Mouse (Mus musculus): Measurements from ENCODE around the gene Nr2c1. TPM values are rescaled to one million over a fixed set of nuclear protein-coding genes. Genes with fewer than 3 reads are reported as not detected.
A peak's percentile ranks its signal among the peaks of the same experiment; 100 is the strongest.

Nr2c1 gene
- total RNA-seq, 2 experiments from 2014 or later, result 13.1 to 16.4 TPM

DNA sequence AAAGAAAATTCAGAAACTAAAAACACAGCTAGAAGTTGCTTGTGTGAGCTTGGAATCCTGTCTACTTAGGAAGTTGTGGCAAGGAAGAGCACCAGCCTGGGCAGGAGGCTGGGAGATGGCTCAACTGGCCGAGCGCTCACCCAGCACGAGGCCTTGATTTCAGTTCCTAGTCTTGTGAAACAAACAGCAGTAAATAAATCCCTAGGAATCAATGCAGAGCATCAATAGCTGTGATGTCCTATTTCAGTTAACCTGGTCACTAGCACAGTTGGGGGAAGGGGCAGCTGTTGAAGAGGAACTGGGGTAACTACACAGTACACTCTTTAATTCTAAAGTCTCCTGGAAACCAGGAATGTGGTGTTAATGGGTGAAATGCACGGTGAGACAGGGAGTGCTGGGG is 57.1 kb downstream of the Nr2c1 start:
- no peak for DNase-seq

DNA sequence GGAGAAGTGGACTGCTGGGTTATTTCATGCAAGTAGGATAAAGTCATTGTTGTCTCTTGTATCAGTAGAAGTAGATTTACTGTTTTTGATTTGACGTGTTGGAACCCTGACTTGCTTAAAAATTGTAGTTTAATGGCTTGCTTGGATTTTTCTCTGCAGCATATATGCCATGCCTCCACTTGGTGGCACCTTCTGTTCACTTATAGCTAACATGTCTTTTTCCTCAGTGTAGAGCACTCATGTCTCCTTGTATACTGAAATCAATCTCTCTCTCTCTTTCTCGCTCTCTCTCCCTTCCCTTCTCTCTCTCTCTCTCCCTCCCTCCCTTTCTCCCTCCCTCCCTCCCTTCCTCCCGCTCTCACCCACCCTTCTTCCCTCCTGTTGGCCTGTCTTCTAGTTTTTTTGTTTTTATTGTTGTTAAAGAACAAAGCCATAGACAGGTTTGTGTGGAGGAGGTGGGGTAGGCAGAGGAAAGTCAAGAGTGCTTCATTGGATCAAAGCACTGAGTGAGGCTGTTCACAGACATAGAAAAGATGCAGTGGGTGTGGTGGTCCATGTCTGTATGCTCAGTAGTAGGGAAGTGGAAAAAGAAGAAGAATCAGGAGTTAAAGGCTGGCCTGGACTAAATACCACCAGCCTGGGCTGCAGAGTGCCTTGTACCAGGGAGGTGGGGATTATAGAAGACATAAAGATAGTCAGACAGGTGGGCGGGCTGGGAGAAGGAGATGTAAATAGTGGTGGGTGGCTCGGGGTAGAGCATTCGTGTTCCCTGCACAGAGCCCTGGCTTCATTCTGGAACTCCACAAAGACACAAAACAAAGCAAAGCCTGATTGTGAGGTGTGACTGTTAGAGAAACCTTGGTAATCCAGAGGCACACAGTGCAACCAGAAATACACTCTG is 63.1 kb downstream of the Nr2c1 start:
- no peak for DNase-seq

DNA sequence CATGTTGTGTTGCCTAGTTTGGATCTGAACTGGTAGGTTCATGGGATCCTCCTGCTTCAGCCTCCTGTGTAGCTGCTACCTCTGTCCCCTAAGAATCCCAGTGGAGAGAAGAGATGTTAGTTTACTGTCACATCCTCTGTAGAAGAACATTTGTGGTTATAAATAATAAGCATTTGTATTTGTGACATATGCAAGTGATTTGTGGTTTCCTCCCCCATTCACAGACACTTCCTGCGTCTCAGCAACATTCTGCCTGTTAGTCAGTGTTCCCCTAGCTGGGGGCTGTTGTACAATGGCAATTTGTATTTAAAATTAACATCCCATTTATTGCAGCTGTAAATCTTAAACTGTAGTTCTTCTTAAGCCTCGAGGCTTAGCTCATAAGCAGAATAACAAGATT is 63.9 kb downstream of the Nr2c1 start:
- DNase-seq, result no peak

DNA sequence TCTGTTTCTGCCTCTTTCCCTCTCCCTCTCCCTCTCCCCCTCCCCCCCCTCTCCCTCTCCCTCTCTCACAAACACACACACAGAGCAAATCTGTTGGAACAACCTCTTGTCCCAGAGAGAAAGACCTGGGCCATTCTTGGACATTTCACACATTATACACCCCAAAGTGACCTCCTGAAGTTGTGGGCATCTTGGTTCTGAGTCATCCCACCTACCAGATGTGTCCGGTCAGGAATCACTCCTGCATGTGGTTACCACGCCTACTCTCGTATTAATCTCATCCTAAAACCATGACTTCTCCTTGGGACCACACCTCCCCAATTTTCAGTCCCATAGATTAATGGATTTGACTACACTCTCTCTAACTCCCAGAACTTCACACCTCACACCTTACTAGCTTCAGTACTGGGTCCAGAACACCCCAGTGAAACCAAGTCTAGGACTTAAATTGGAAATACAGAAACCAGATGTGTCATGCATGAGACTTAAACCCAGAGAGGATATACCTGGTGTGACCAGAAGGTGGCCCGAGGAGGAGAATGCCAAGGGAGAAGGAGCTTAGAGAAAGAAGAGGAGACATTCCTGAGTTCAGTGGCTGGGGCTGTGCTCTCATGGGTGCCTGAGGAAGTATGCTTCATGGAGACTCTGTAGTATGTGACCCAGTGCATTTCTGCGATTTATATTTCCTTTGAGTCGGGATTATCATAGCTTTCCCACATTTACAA is 77.4 kb downstream of the Nr2c1 start:
- no peak for DNase-seq

DNA sequence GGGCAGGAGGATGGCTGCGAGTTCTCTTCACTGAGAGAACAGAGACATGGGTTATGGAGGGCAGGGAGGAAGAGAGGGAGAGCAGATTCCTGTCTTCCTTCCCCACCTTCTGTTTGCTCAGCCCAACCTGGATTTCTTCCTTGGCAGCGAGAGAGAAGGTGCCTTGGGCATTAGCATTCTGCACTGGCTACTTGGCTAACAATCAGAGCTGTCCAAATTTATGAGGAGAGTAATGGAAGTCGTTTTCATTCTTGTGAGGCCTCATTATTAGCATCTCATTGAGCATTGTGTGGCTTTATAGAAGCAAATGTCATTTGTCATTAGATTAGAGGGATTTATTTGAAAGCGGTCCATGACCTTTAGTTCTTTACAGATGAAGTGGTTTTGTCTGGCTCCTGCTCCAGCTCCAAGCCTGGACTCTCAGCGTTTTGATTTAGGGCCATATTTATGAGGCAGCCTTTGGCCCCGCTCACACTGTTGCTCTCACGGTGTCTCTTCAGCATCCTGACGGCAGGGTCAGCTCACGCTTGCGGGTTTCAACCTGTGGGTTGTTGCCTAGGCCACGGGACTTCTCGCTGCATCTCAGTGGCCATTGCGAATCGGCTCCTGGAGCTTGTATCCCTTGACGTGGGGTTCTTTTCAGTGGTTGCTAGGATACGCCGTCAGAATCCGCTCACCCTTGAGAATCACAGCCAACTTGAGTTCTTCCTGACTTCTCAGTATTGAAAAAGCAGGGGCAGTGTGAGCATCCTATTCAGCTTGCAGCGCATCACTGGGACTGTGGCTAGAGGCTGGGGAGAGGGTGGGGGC is 82.6 kb downstream of the Nr2c1 start:
- DNase-seq, result peak; percentile 19

DNA sequence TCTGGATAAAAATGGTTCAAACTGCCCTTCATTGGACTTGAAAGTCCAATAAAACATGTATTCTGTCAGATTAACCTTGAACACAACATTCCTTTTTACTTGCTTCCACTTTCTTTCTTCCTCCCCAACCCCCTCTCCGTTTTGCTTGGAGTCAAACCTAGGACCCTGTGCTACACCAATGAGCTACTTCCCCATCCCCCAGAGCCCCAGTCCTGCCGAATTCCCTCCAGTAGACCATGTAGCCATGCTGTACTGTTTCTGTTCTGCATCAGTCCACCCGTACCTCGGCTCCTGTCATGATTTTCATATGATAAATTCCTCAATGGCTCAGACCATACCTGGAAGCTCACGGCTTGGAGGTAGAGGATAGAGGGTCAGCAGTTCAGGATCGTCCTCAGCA is 83.2 kb downstream of the Nr2c1 start:
- no peak for DNase-seq

DNA sequence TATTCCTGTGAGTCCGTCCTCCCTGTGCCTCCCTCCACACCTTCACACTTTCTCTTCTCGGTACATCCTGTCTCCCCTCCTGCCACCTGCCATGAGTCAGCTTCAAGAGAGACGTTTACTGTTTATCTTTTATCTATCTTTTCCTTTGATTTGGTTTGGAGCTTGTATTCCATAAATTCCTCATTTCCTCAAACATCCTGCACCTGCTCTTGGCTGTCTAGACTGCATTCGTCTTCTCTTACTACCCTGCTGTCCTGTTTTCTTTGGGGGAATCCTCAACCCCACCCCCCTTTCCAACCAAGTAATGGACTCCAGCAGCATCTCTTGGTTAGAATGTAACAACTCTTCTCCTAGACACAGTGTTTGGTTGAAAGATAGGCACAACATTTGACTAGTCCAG is 87.4 kb downstream of the Nr2c1 start:
- DNase-seq, result no peak

DNA sequence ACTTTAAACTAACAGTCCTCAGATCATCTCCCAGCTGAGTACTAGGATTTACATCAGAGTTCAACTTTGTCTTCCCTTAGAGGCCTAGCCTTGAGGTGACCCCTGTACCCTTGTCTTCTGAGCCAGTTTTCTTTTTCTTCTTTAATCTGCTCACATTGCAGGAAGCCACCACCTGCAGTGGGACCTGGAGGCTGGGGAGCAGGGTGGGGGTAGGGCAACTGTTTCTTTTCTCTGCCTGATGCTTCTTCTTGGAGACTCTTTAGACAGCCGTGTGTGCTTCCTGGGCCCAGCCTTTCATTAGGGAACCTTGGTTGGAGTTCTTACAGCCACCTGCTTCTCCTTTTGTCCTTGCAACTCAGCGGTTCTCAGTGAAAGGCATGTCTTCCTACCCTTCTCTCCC is 93.5 kb downstream of the Nr2c1 start:
- no peak for DNase-seq

Other genes with a start within 250 kb of the Nr2c1 start
- gene Vezt, start 112.2 kb upstream of the Nr2c1 start, total RNA-seq (2021), result 10 to 100 TPM; 24.9 to 27.7 TPM
- gene Fgd6, start 112.0 kb upstream of the Nr2c1 start, total RNA-seq (2021), result 1 to 10 TPM; 6.0 to 8.1 TPM
- 100 to 1,000 TPM; 485 to 536 TPM for gene Ndufa12, start 50.7 kb downstream of the Nr2c1 start, total RNA-seq (2021)
- not detected for gene Gm4792, start 150.7 kb downstream of the Nr2c1 start, total RNA-seq (2021)
- gene Tmcc3, start 163.9 kb downstream of the Nr2c1 start, total RNA-seq (2021), result 10 to 100 TPM; 33.7 to 34.4 TPM